Mouse (Mus musculus) midbrain, embryonic 16.5 days (tissue): ENCODE results near the gene Olfr282. TPM values are rescaled to one million over a fixed set of nuclear protein-coding genes. Genes with fewer than 3 reads are reported as not detected.

Source experiments
- ATAC-seq: fragments of 200-750 bp; cut with Nextera tagmentation; 2 replicates; pipeline ENCODE4 v1.8.0; 2017; ENCODE audit warnings: moderate TSS enrichment
- H3K27ac ChIP-seq: fragments of 300-500 bp; sonication (generic); 2 replicates; pipeline ENCODE4 v1.5.1; 2014; ENCODE audit warnings: mild to moderate bottlenecking, low read length, mixed read lengths
- H3K27me3 ChIP-seq: fragments of 300-500 bp; sonication (generic); 2 replicates; pipeline ENCODE4 v1.6.1; 2014; ENCODE audit warnings: low read depth, low read length, mixed read lengths; ENCODE audit not compliant: control insufficient read depth, insufficient read depth
- H3K36me3 ChIP-seq: fragments of 300-500 bp; sonication (generic); 2 replicates; pipeline ENCODE4 v1.6.1; 2014; ENCODE audit warnings: mild to moderate bottlenecking, low read length, moderate library complexity, mixed read lengths; ENCODE audit not compliant: control insufficient read depth, insufficient read depth
- H3K4me1 ChIP-seq: fragments of 300-500 bp; sonication (generic); 2 replicates; pipeline ENCODE4 v1.6.1; 2014; ENCODE audit warnings: mild to moderate bottlenecking, low read length, mixed read lengths; ENCODE audit not compliant: control insufficient read depth, insufficient read depth
- H3K4me2 ChIP-seq: fragments of 300-500 bp; sonication (generic); 2 replicates; pipeline ENCODE4 v1.6.1; 2014; ENCODE audit warnings: mild to moderate bottlenecking, low read length, mixed read lengths
- H3K4me3 ChIP-seq: fragments of 300-500 bp; sonication (generic); 2 replicates; pipeline ENCODE4 v1.5.1; 2014; ENCODE audit warnings: low read depth, mild to moderate bottlenecking, low read length, moderate library complexity, mixed read lengths
- H3K9ac ChIP-seq: fragments of 300-500 bp; sonication (generic); 2 replicates; pipeline ENCODE4 v1.6.1; 2014; ENCODE audit warnings: low read depth, low read length, mixed read lengths
- H3K9me3 ChIP-seq: fragments of 300-500 bp; sonication (generic); replicated peaks from 2 replicates; pipeline ENCODE4 v1.6.1; 2014; ENCODE audit warnings: mild to moderate bottlenecking, low read length, mixed read lengths; ENCODE audit not compliant: control insufficient read depth, poor library complexity, severe bottlenecking
- WGBS: fragments of 180-500 bp; shearing (Covaris S2); extraction: QIAGEN DNeasy Blood & Tissue Kit; methylation state at CpG from one replicate; pipeline ENCODE4 v1.1.7; 2014; 5-methylcytosine and 5-hydroxymethylcytosine counted together
- polyA plus RNA-seq: library from polyadenylated mRNA; unstranded; fragments of >200 nt; fragmentation: Nextera tagmentation; extraction: Ambion mirVana; gene quantifications from 2 replicates; pipeline ENCODE4 v1.2.1, GENCODE M21; 2015

The Olfr282 gene
- polyA plus RNA-seq, 1 experiment from 2014 or later, result not detected

DNA sequence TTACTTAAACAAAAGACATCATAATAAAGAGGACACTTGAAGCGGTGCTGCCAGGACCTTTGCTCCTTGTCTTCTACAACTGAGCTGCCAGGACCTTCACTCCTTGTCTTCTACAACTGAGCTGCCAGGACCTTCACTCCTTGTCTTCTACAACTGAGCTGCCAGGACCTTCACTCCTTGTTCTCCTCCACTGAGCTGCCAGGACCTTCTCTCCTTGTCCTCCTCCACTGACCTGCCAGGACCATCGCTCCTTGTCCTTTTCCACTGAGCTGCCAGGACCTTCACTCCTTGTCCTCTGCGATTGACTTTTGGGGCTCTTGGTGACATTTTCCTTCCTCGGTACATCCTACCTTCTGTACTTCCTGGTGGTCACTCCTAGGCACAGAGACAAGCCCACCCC is 17.5 kb downstream of the Olfr282 start:
- WGBS, result 54% methylated on average over 4 of the region's 4 CpGs
- Histone ChIP-seq H3K4me1 (no peaks in the 10 kb centered on the region), H3K9ac (no peak overlapping the region), H3K4me2 (no peak overlapping the region; the same call in 1 of the 2 replicates), H3K4me3 (no peak overlapping the region), H3K27me3 (no peaks in the 10 kb centered on the region), H3K36me3 (no peaks in the 10 kb centered on the region), H3K9me3 (no peaks in the 10 kb centered on the region; the same call in 1 of the 2 replicates), H3K27ac (no peak overlapping the region)
- ATAC-seq, result no peak

DNA sequence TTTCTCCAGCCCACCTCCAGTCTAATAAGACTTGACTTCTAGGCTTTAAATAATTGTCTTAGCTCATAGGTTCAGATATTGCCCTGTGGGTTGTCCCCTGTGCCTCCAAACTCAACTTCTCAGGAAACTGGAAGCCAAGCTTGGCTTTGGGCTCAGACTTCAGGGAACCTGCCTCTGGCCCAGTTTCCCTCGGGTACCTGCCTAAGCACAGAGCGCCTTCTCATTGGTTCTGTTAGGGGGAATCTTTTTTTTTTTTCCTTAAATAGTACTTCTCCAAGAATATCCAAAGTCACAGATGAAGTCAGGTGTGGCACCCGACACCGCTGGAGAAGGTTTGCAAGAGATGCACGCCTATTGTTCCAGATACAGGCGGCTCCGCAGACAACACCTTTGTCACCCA is 21.3 kb downstream of the Olfr282 start, which contains the start of gene Olfr281:
TSS of gene Olfr281 (plus strand) at position 301 of the 400 bp plus-strand sequence.
- H3K27ac ChIP-seq, result no peak within 1 kb of the TSS
- H3K4me1 ChIP-seq, result no peaks in the 10 kb centered on the region
- H3K4me2 ChIP-seq, result no peak within 1 kb of the TSS
- H3K27me3 ChIP-seq, result no peaks in the 10 kb centered on the region
- no peaks in the 10 kb centered on the region for H3K36me3 ChIP-seq
- H3K4me3 ChIP-seq, result no peak within 1 kb of the TSS
- no peak within 1 kb of the TSS for H3K9ac ChIP-seq
- WGBS, result 91% methylated on average over 7 of the region's 7 CpGs
- no peaks in the 10 kb centered on the region for H3K9me3 ChIP-seq
- ATAC-seq, result no peak

DNA sequence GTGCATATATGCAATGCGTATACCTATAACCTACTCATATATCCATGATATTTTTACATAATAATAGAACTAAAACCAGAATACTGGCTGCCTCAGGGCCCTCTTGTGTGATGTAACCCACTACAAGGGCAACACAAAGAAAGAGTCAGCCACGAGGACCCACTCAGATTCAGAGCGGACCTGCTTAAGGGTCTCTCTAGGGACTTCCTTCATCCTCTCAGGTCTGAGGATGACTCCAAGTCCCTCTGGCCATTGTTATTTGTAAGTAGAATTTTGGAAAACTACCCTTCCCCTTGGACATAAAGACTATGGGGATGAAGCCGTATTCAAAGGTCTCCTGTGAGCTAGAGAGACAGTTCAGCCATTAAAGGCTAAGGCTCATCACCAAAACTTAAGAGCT is 38.6 kb downstream of the Olfr282 start, which contains the start of gene OR5BS1P:
TSS of gene OR5BS1P (plus strand) at position 301 of the 400 bp plus-strand sequence.
- Histone ChIP-seq H3K36me3 (no peaks in the 10 kb centered on the region), H3K27ac (no peak within 1 kb of the TSS), H3K4me2 (no peak within 1 kb of the TSS), H3K4me1 (no peaks in the 10 kb centered on the region), H3K4me3 (no peak within 1 kb of the TSS), H3K9me3 (no peaks in the 10 kb centered on the region), H3K27me3 (no peaks in the 10 kb centered on the region), H3K9ac (no peak within 1 kb of the TSS)
- no peak for ATAC-seq
- WGBS, result 90% methylated on average over 4 of the region's 4 CpGs

DNA sequence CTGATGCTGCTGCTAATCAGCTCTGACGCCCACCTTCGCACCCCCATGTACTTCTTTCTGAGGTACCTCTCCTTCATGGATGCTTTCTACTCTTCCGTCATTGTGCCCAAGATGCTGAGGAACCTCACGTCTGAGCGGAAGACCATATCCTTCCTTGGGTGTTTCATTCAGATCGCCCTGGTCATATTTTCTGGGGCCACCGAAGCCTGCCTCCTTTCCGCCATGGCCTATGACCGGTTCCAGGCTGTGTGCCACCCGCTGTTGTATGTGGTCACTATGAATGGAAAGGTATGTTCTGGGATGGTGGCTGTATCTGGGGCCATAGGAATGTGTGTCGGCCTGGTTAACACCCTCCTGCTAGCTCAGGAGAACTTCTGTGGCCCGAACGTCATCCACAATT is 40.5 kb downstream of the Olfr282 start:
- Histone ChIP-seq H3K4me1 (no peaks in the 10 kb centered on the region), H3K27ac (no peak overlapping the region), H3K9ac (no peak overlapping the region), H3K27me3 (no peaks in the 10 kb centered on the region), H3K9me3 (no peaks in the 10 kb centered on the region), H3K4me3 (no peak overlapping the region), H3K36me3 (no peaks in the 10 kb centered on the region), H3K4me2 (no peak overlapping the region)
- ATAC-seq, result no peak
- WGBS, result 92% methylated on average over 13 of the region's 13 CpGs

- WGBS, result 75% methylated on average over 10 of the region's 10 CpGs
- no peak overlapping the region for H3K27ac ChIP-seq
- ATAC-seq, result no peak
Observed at GRCm38 (mm10) chr15:98474958-98475357, 43.9 kb downstream of the Olfr282 start.

DNA sequence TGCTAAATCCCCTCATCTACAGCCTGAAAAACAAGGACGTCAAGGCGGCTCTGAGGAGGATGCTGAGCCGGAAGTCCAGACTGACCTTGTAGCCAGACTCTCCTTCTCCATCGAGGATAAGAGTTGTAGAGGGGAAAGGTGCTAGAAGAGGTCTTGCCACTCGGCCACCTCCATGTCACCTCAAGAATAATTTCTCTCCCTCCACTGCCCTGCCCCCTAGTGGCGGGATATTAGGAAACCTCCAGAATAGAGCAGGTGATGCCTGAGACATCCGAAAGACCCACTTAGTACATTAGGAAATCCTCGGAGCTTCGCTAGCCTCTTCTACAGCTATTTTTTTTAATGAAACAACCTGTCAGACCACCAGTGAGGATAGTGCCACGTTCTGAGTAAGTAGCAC is 44.4 kb downstream of the Olfr282 start:
- Histone ChIP-seq H3K27me3 (no peaks in the 10 kb centered on the region), H3K4me2 (no peak overlapping the region), H3K36me3 (no peaks in the 10 kb centered on the region), H3K9me3 (no peaks in the 10 kb centered on the region), H3K4me3 (no peak overlapping the region), H3K4me1 (no peaks in the 10 kb centered on the region), H3K9ac (no peak overlapping the region), H3K27ac (no peak overlapping the region)
- no peak for ATAC-seq
- WGBS, result 59% methylated on average over 10 of the region's 10 CpGs

More at GRCm38 (mm10) chr15:98474958-98475357, 43.9 kb downstream of the Olfr282 start:
- Histone ChIP-seq H3K9ac (no peak overlapping the region), H3K4me1 (no peaks in the 10 kb centered on the region), H3K4me3 (no peak overlapping the region), H3K4me2 (no peak overlapping the region), H3K36me3 (no peaks in the 10 kb centered on the region), H3K27me3 (no peaks in the 10 kb centered on the region), H3K9me3 (no peaks in the 10 kb centered on the region)

DNA sequence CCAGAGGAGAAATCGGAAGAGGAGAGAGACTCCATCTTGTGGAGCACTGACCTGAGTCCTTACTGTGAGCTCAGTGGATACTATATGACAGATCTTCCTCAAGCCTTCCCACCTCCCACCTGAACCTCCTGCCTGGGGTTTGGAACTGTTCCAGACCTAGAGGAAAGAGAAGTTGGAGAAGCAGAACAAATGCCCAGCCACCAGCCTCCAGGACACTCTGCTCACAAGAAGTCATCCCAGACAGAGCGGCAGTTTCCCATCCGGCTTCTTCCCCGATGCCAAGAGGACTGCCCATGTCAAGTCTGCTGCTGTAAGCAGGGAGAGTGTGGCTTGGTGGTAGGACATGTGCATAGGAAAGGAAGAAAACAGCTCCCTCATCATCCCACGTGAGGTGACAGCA is 45.3 kb downstream of the Olfr282 start:
- 75% methylated on average over 5 of the region's 5 CpGs for WGBS
- Histone ChIP-seq H3K27me3 (no peaks in the 10 kb centered on the region), H3K4me2 (no peak overlapping the region), H3K4me3 (no peak overlapping the region), H3K9me3 (no peaks in the 10 kb centered on the region), H3K27ac (no peak overlapping the region), H3K36me3 (no peaks in the 10 kb centered on the region), H3K9ac (no peak overlapping the region), H3K4me1 (no peaks in the 10 kb centered on the region)
- no peak for ATAC-seq

- Histone ChIP-seq H3K27ac (no peak overlapping the region), H3K36me3 (no peaks in the 10 kb centered on the region), H3K27me3 (no peaks in the 10 kb centered on the region), H3K9me3 (no peaks in the 10 kb centered on the region), H3K4me1 (no peaks in the 10 kb centered on the region), H3K4me2 (no peak overlapping the region), H3K4me3 (no peak overlapping the region), H3K9ac (no peak overlapping the region)
- WGBS, result 58% methylated on average over 7 of the region's 7 CpGs
- no peak for ATAC-seq
Observed at GRCm38 (mm10) chr15:98479568-98480102, 48.6 kb downstream of the Olfr282 start.

- Histone ChIP-seq H3K27ac (no peak within 1 kb of the TSS), H3K4me1 (no peaks in the 10 kb centered on the region), H3K9me3 (no peaks in the 10 kb centered on the region), H3K4me3 (no peak within 1 kb of the TSS), H3K4me2 (no peak within 1 kb of the TSS), H3K9ac (no peak within 1 kb of the TSS), H3K36me3 (no peaks in the 10 kb centered on the region), H3K27me3 (no peaks in the 10 kb centered on the region)
- WGBS, result 66% methylated on average over 3 of the region's 3 CpGs
- no peak for ATAC-seq
Observed at GRCm38 (mm10) chr15:98482701-98483100, 51.7 kb downstream of the Olfr282 start, which contains the start of gene Lalba. Gene Lalba (minus strand): TSS chr15:98482721.
